Mouse (Mus musculus) adrenal gland, postnatal 0 days (tissue): Measurements from ENCODE around the gene AF067061. TPM values are rescaled to one million over a fixed set of nuclear protein-coding genes. Genes with fewer than 3 reads are reported as not detected.

Experiments
- polyA plus RNA-seq: library from polyadenylated mRNA; unstranded; fragments of >200 nt; fragmentation: Nextera tagmentation; extraction: Ambion mirVana; gene quantifications from 2 replicates; pipeline ENCODE4 v1.2.1, GENCODE M21; 2015

AF067061 gene
- polyA plus RNA-seq = not detected in 2 replicates

GRCm38 (mm10) chr13:120262870-120263269 lies at the start of gene AF067061:
TSS of gene AF067061 (plus strand) at chr13:120263114.

DNA sequence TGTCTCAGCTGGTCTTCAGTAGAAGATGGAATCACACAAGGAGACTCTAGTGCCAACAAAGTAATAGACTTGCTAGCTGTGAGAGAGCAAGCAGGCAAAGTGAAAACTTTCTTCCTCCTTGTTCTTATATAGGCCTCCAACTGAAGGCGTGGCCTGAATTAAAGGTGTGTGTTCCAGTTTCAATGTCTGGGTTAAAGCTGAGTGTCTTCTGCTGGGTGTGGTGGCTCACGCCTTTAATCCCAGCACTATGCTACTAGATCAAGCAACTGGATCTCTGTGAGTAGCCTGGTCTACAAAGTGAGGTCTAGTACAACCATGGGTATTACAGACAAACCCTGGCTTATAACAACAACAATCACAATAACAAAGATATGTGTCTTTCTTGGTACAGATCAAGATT lies 47.1 kb upstream of the AF067061 start, which contains the start of gene Gm21762:
Gene Gm21762, minus strand, starts transcription at position 101 of the 400 bp plus-strand sequence.

DNA sequence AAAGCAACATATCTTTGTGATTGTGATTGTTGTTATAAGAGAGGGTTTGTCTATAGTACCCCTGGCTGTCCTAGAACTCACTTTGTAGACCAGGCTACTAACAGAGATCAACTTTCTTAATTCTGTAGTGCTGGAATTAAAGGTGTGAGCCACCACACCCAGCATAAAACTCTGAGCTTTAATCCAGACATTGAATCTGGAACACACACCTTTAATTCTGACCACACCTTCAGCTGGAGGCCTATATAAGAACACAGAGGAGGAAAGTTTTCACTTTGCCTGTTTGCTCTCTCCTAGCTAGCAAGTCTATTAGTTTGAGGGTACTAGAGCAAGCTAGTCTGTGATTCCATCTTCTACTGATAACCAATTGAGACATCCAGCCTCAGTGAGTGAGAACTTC lies 24.1 kb upstream of the AF067061 start, which contains the start of gene Gm21731:
Gene Gm21731, plus strand, starts transcription at position 301 of the 400 bp plus-strand sequence.

DNA sequence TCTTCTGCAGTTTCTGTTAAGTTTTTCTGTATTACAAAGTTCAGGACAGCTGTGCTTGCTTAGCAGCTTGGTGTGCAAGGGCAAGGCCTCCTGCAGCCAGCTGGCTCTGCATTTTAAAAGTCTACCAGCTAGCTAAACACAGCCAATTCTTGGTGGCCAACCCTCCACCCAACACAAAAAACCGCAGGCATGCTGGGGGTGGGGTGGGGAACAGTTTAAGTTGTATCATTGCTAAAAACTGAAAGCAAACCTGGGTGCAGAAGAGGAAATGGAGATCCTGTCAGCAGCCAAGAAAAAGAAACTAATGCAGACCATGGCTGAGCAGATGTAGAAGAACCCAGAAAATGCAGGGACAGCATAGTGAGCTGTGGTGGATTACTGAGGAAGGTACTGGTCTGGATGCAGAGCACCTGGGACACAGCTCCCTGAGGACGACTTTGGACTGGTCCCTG lies 37.1 kb downstream of the AF067061 start, which contains the start of gene BC147527:
Gene BC147527, plus strand, starts transcription at position 402 of the 452 bp plus-strand sequence.

Other genes with a start within 250 kb of the AF067061 start
- not detected in 2 replicates for gene Gm36079, start 236.1 kb upstream of the AF067061 start, polyA plus RNA-seq
- 0.40 and 0.49 TPM in 2 replicates for gene Gm21188, start 210.9 kb upstream of the AF067061 start, polyA plus RNA-seq
- gene Gm20767, start 122.9 kb upstream of the AF067061 start, polyA plus RNA-seq = not detected in 2 replicates
- not detected in 2 replicates for gene Gm21818, start 90.7 kb upstream of the AF067061 start, polyA plus RNA-seq
- not detected in 2 replicates for gene Gm21762, start 47.2 kb upstream of the AF067061 start, polyA plus RNA-seq
- not detected in 2 replicates for gene Gm21731, start 24.0 kb upstream of the AF067061 start, polyA plus RNA-seq
- 0.21 and 0.28 TPM in 2 replicates for gene BC147527, start 37.3 kb downstream of the AF067061 start, polyA plus RNA-seq
- not detected in 2 replicates for gene Tcstv3, start 53.8 kb downstream of the AF067061 start, polyA plus RNA-seq